Mouse (Mus musculus): Measurements from ENCODE around the gene Man1c1.

GRCm38 (mm10) chr4:134751682-134752380, 47.7 kb upstream of the Man1c1 start:
- TF ChIP-seq CTCF (IDR thresholded peaks at IDR 0.05; ENCODE audit: low read depth, low read length): no peak
- no peak for TF ChIP-seq POLR2A (IDR thresholded peaks at IDR 0.05; ENCODE audit: borderline replicate concordance, low read depth, low read length)

Data from bone marrow macrophage, adult 2 months (primary cell).